Mouse (Mus musculus) ES-CJ7 (cell line): Measurements from ENCODE around the gene Srgap2.
"Not testable (repeated sequence)": the region's sequence is repeated elsewhere in the genome, so short reads cannot be mapped to it uniquely, and the experiment has no call there.

ENCODE experiments used
- DNase-seq: peaks from one replicate; pipeline ENCODE4 v3.0.0; 2011; ENCODE audit warnings: low read depth, low spot score

Gene Srgap2

DNA sequence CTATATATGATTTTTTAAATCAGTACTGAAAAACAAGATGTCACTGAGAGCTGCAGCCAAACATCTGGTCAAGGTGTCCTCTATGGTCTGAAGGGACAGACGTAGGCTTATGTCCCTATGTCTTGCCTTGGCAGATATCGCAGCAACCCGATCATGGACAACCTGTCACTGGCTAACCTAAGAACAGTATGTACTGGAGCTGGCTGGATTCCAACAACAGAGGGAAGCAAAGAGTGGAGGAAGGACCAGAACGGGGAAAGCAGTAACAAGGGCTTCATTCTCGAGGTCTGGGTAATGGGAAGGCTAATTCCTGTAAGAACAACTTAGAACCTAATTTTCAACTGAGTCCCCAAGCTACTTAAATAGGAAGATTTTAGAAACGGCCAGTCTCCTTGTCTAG, 238.2 kb downstream of the Srgap2 start:
- no peak for DNase-seq

DNA sequence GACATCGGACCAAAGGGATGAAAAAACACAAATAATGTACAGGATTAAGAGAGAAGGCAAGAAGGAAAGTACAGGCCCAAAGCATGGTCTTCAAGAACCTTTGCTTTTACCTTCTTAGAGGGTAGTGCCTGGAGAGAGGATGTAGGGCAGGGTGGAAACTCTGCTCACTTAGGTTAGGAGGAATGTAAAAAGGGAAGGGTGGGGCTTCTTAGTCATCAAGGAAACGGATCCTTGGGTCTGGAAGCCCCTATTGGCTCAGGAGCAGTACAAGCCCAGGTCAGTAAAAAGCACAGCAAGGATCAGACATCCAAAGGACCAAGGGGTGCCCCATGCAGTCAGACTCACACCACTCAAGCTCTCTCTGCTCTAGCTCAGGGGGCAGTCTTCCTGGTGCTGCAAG, 239.9 kb downstream of the Srgap2 start:
- no peak for DNase-seq

DNA sequence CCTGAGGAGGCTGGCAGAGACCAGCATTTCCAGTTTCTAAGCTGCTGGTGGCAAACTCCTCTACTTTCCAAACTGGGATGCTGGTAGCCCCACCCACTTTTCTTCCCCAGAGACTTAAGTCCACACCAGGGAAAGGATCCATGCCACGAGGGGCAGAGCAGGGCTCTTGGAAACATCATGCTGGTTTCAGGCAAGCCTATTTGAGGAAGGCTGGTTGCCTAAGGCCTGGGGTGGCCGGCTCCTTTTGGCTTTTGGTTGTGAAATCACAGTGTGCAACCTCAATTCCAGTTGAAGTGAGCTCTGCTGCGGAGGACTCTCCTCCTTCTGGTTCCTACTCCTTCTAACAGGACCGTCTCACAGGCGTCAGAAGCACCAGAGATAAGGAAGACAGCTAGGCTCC, 240.3 kb downstream of the Srgap2 start:
- no peak for DNase-seq

DNA sequence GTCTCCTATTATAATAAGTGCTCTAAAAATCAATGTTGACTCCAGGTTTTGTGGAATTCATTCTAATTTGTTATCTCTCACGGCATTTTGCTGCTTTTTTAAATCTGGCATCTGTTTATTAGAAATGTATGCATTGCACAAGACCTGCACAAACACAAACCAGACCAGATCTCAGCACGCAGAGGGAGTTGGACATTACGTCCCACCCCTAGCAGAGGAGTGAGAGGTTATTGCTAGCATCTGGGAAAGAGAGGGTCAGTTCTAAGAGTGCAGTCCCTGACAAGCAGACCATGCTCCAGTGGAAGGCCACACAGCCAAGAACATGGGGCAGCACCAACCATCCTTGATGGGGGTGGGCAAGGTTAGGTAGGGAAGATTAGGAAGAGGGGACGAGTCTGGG, 242.5 kb downstream of the Srgap2 start:
- DNase-seq: no peak

GRCm38 (mm10) chr1:131284167-131284566, 243.0 kb downstream of the Srgap2 start:
- DNase-seq: no peak

DNA sequence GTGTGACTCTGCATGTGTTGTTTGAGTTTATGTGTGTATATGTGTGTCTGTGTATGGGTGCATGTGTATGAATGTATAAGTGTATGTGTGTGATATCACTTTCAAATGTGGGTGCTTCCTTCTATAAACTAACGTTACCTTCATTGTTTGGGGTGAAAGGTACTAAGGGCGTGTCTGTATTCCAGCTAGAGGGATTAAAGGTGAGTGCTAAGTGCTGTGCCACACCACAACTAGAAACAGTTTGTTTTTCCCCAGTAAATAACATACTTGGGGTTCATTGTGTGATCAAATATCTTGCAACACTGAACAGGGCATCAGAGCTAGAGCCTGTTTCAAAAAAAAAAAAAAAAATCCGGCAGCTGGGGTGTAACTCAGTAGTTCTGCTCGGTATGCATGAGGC, 245.4 kb downstream of the Srgap2 start:
- no peak for DNase-seq

GRCm38 (mm10) chr1:131280280-131280679, 246.9 kb downstream of the Srgap2 start:
- DNase-seq: peak; percentile 64

GRCm38 (mm10) chr1:131279456-131279776, 247.7 kb downstream of the Srgap2 start, which contains the start of gene Ikbke:
TSS of gene Ikbke (minus strand) at chr1:131279606.
- no peak for DNase-seq

DNA sequence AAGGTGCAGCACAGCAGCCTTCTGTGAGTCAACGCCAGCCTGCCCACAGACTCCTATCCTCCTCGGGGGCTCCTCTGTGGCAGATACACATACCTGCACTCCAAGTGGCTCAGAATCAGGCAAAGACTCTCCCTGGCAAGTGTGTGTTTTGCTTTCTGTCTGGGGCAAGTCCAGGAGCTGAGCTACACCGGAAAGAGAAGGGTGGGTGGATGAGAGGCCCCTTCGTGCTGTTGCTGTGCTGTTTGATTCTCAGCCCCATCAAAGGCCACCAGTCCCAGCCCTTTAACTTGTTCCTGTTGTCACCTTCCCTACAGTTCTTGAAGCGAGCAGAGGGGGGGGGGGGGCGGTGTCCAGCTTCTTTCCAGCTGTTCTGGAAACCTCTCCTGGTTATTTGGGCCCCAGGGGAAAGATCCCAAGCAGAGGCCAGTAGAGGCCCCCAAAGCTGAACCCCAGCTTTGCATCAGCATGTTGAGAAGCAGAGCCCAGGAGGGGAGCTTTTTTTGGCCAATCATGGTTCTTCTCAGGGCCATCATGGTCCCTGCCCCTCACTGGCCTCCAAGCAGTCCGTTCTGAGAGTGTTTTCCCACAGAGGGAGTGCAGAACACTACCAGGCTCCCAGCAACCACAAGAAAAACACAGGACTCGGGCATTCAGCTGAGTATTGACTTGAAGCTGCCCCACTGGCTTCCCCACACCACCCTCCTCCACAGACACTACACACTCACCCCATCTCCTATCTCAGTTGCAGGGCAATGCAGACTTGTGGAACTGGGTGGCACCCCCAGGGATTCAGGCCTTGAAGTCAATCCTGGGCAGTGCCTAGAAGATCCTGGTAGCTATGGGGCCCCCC, 248.3 kb downstream of the Srgap2 start:
- DNase-seq: no peak

DNA sequence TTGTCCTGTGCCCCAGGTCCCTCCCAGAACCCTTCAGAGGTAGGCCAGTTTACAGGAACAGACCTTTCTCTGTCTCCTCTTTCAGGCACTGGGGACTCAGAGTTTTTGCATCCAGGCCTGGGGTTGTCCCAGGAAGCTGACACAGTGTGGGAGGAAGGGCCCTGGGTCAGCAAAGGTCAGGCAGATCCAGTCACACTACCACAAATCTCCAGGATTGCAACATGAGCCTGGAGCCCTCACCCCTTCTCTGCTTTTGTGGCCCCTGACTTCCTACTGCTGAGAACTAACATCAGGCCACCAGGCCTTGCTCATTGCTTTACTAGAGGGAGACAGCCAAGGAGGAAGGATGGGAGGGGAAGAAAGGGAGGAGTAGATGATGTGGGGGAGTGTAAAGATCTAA, 250.3 kb downstream of the Srgap2 start:
- no peak for DNase-seq

DNA sequence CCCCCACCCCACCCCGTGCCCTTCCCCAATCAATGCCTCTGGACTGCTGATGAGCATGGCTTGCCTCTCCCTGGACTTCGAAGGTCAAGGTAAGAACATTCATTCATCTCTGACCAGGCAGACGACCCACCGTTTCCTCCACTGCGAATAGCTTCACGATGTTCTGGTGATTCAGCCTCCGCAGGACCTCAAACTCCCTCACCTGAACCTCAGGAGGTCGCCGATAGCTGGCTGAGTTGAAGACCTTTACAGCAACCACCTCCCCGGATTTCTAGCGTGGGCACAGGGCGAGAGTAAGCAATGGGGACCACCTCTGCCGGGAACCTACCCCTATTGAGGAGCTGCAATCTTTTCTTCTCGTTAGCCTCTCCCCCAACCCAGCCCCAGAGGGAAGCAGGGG, 251.6 kb downstream of the Srgap2 start:
- DNase-seq: no peak

DNA sequence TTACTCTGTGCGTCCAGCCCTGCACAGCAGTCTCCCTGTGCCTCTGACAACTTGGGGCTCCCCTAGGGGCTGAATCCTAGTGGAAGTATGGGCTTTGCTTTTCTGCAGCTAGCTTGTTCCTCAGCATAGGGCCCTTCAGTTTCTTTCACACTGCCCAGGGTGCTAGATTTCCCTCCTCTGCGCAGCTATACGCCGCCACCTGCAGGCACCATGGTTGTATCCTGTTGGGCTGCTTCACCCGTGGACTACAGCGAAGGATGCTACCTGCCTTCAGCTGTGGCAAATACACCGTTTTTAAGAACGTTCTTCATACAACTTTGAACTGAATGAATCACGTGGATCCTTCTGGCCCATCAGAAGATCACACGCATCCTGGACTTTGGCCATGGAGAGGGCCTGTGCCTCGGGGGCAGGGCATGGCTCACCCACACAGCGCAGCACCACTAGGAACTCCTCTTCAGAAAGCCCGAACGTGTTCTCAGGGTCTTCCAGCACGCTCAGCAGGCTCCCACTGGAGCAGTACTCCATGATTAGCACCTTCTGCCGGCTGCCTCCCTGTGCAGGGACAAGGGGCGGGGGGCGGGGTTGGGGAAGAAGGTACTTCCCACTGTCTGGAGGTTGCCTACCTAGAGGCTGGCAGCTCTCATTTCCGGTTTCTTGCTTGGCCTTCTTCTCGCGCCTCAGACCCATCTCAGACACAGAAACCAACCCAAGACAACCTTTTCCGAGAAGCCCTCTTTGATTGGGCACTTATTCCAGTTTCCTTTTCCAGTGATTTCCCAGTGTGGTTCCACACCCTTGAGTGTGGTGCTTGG, 252.2 kb downstream of the Srgap2 start:
- peak; percentile 50 for DNase-seq

DNA sequence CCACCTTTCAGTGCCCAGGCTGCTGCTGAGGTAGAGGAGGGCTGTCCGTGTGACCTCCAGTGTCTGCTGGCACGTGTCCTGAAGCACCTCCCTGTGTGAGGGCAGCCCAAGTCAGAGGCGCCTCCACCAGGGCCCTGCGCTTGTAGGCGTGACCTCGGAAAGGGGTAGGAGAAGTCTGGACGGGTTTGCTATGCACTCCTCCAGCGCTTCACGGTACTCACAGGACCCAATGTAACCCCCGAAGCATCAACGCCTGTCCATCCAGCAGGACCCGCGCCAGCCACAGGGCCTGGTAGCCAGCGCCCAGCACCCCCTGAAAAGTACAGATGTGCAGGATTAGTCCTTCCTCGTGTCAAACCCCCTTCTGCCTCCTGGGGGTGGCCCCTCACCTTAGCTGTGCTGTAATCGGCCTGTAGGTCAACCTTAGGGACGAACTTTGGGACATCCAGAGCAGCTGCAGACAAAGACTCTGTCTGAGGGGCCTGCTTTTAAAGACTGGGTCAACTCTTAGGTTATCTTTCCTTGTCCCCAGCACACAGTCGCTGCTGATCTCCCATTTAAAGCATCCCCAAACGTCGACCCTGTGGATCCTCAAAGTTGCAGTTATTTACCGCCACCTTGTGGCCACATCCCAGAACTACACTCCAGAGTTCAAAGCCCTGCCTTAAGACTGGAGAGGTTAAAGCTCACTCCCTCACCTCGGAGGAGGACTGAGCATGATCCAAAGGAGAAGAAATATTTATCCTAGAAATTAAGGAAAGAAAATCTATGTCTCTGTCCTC, 257.2 kb downstream of the Srgap2 start:
- peak; percentile 88 for DNase-seq

DNA sequence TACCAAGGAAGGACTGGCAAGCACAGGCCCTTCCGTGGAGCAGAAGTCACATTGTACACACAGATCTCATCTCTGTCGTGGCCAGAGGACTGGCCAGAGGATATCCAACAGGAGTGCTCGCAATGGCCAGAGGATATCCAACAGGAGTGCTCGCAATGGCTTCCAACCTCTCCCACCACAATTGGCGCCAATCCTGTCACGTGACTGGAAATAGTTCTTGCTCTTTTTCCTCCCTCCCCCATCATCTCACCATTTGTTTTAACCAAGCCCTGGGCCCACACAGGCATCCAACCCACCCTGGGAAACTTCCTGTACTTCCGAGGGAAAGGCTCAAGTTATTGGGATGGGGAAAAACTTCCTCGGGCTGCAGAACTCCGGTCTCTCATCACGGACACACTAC, 258.4 kb downstream of the Srgap2 start:
- no peak for DNase-seq

DNA sequence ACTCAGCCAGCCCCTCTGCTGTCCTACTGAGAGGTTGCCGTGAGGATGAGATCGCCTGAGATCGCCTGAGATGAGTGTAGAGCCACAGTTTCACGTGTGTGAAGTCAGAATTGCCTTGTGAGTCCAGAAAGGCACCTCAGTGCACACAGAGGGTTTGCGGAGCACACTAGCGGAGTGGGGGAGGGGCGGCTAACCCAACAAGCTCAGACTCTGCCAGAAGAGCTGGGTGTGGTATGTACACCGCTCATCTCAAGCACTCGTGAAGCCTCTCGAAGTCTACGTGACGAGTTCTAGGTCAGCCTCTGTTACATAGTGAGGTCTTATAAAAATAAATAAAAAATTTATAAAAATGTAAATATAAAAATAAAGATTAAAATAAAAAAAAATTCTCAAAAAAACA, 263.2 kb downstream of the Srgap2 start:
- DNase-seq: peak; percentile 65

DNA sequence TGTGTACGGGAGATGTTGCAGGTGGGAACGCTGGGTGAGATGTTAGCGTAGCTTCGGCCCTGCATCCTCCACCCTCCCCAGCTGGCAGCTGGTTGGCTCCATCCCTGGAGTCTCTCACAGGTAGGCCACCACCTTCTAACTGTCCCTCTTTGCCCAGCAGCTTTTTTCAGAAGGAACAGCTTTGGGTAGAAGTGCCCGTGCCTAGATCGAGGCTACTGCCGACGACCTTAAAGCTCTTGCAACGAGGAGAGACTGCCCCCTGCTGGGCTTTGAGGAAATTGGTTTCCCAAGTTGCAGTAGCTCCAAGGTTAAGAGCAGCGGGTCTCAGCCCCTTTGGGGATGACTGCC, 266.9 kb downstream of the Srgap2 start:
- DNase-seq: peak; percentile 90

DNA sequence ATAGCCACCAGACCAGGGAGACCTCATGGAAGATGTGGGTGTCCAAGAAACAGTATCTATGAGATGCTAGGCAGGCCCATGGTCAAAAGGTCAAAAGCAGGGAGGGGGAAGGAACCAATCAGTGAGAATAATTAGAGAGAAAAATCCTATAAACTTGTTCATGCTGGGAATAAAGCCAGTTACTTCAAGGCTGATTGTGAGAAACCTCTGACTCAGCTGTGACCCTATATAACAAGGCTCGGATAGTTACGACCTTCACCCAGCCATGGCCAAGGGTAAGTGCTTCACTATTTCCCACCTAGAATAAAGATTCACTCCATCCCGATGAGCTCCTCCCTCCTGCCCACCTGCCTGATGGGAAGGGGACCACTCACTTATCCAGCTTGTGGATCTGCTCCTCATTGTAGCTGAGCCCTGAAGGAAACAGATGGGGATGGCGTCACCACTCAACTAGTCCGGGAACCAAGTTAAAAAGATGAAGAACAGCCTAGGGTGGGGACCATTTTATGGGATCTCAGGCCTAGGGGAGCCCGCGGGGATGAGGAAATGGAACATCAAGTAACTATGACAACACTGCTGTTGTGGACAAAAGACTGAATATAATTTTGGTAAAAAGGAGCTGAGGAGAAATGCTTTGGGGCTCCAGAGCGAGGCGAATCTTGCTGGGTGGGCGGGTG, 267.4 kb downstream of the Srgap2 start:
- peak; percentile 34 for DNase-seq

DNA sequence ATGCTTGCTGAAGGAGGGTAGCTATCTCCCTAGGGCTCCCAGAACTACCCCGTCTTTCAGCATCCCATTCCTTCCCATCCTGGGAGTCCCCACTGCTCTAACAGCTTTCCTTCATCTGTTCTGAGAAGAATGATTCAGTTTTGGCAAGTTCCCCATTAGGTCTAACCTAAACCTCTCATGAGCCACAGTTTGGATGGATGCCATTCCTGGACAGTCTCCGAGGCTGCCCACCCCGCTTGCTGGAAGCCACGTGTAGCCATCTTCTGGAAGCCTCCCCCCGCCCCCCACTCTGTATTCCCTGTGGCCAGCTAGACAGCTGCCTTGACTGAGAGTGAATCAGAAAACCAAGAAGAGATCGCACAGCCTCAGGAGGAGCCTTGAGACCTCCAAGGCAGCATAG, 269.9 kb downstream of the Srgap2 start:
- no peak for DNase-seq

GRCm38 (mm10) chr1:131252516-131253250, 274.5 kb downstream of the Srgap2 start:
- DNase-seq: not testable (repeated sequence)

GRCm38 (mm10) chr1:131246433-131247395, 280.4 kb downstream of the Srgap2 start:
- DNase-seq: peak; percentile 62
